Mouse (Mus musculus): ENCODE results near the gene Rara. TPM values are rescaled to one million over a fixed set of nuclear protein-coding genes. Genes with fewer than 3 reads are reported as not detected.

Gene Rara
- total and polyA plus RNA-seq, 3 experiments, result 12.1 to 13.7 TPM; not detected in 1

DNA sequence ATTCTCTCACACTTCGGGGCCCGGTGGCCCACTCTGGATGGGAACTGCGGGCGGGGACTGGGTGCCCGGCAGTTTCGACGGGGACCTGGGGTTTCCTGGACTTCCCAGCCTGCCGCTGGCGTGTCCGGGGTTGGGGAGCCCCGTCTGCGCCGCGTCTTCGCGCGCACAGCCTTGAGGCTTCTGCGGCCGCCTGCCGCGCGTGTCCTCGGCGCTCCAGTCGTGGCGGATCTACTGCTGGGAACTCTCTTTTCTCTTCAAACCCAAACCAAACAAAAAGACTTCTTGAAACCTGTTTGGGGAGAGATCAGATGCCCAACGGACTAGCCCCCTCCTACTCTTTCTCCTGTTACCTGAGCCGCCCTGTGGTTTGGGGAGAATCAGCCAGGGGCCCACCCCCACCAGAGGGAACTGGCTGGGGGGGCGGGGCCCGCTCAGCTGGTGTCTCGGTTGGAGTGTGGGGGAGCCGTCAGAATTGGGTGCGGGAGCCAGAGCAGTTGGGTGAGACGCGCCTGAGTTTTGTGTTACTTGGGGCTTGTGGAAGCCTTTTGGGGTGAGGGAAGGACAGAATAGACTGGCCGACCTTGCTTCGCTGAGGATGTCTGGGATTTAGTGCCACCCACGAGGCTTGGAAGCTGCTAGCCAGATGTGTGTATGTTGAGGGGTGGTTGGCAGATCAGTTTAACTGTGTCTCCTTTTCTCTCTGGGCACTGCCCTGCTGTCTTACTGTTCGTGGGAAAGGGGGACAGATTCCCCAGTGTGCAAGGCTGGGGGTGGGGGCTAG lies 10.5 kb downstream of the Rara start (continued):
- no peak for TF ChIP-seq RAD21 (IDR thresholded peaks at IDR 0.05; ENCODE audit: low read depth, low read length)
- no peak for TF ChIP-seq CTCF (IDR thresholded peaks at IDR 0.05 in 2 of 3, conservative IDR thresholded peaks at IDR 0.05 in 1 of 3; ENCODE audit: control insufficient read depth in 1 of 3, insufficient read depth in 1 of 3, low read depth in 2 of 3, low read length in 3 of 3, poor library complexity in 1 of 3, severe bottlenecking in 1 of 3)
- no peak for TF ChIP-seq MYB (IDR thresholded peaks at IDR 0.05; ENCODE audit: low read depth, low read length)
- 0 out of 2 replicates have a peak, but pooled peaks have one; percentile 30 for TF ChIP-seq ZC3H11A (IDR thresholded peaks at IDR 0.05; ENCODE audit: low read depth, low read length)

DNA sequence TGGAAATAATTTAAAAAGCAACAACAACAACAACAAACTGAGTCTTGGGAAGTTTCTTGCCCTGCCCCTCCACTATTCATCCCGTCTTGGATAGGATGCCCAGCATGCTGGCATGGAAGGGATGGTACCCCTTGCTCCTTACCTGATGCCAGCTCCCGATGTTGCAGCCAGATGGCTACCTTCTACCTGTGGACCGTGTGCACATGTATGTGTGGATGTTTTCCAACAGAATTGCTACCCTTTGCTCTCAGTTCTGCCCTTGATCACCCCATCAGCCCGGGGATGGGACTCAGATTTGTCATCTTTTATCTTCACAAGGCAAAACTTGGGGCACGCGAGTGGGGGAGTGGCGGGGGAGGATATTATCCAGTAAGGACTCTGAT lies 11.1 kb downstream of the Rara start:
- no peaks in the 10 kb centered on the region for H3K27me3 ChIP-seq (ENCODE audit: control insufficient read depth in 1 of 2, insufficient read depth in 2 of 2, low read length in 2 of 2)

DNA sequence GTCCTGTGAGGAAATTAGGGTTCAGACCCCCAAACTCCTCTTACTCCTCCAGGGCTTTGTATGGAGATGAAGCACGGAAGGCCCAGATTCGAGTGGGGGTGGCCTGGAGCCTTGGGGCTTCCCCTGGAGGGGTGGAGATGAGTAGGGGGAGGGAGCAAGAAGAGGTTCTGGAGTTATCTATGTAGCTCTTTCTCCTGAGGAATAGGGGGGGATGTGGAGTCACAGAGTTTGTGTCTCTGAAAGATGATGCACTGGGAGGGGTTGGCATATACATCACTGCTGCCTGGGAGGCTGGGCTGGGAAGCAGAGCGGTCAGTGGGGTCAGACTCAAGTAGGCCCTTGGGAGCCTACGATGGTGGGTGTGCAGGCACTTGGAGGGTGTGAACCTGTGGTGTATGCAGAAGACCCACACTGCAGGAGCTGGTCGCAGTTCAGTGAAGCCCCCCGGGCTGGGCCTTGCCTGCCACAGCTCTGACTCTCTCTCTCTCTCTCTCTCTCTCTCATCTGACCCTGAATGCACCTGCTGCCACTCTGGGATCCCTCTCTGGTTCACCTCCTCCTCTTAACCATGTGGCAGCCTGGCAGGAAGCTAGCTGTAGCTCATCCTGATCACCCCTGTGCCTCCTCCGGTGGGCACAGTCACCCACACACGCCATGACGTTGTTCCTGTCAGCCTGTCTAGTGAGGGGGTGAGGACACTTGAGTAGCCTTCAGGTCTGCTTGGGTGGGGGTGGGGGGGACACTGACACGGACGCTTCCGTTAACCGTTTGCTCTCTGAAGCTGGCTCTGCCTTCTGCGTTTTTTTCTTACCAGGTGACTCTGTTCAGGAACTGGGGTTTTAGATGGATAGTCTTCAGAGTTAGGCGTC lies 11.7 kb downstream of the Rara start:
- H3K4me1 ChIP-seq (ENCODE audit: control insufficient read depth in 1 of 2, insufficient read depth in 2 of 2, low read length in 2 of 2), result peaks cover 13 to 33% of the 10 kb centered on the region in 2 experiments
- no peaks in the 10 kb centered on the region for H3K27me3 ChIP-seq (ENCODE audit: control insufficient read depth in 1 of 2, insufficient read depth in 2 of 2, low read length in 2 of 2)
- H3K27ac ChIP-seq (ENCODE audit: control insufficient read depth, low read depth, low read length), result no peak overlapping the region
- TF ChIP-seq NRF1 (IDR thresholded peaks at IDR 0.05; ENCODE audit: insufficient read depth, low read depth, low read length, poor library complexity, severe bottlenecking) (no peak), MYC (IDR thresholded peaks at IDR 0.05; ENCODE audit: low read depth, low read length) (no peak), CTCF (IDR thresholded peaks at IDR 0.05 in 2 of 3, conservative IDR thresholded peaks at IDR 0.05 in 1 of 3; ENCODE audit: control insufficient read depth in 1 of 3, insufficient read depth in 1 of 3, low read depth in 2 of 3, low read length in 3 of 3, poor library complexity in 1 of 3, severe bottlenecking in 1 of 3) (no peak), MAZ (IDR thresholded peaks at IDR 0.05; ENCODE audit: low read depth, low read length) (no peak), ZMIZ1 (IDR thresholded peaks at IDR 0.05; ENCODE audit: low read depth, low read length) (no peak), MYB (IDR thresholded peaks at IDR 0.05; ENCODE audit: low read depth, low read length) (no peak), KAT2A (conservative IDR thresholded peaks at IDR 0.05; ENCODE audit: low read depth, low read length) (no peak), ETS1 (IDR thresholded peaks at IDR 0.05; ENCODE audit: low read depth, low read length) (no peak), UBTF (IDR thresholded peaks at IDR 0.05; ENCODE audit: borderline replicate concordance, insufficient read depth, low read depth, low read length) (no peak), HCFC1 (IDR thresholded peaks at IDR 0.05; ENCODE audit: low read depth, low read length) (no peak), USF2 (IDR thresholded peaks at IDR 0.05; ENCODE audit: borderline replicate concordance in 1 of 2, insufficient read depth in 1 of 2, low read depth in 1 of 2, low read length in 2 of 2) (no peak), TAL1 (IDR thresholded peaks at IDR 0.05; ENCODE audit: low read length) (no peak), JUND (IDR thresholded peaks at IDR 0.05; ENCODE audit: low read depth, low read length) (no peak), ZC3H11A (IDR thresholded peaks at IDR 0.05; ENCODE audit: low read depth, low read length) (no peak), POLR2AphosphoS2 (IDR thresholded peaks at IDR 0.05; ENCODE audit: low read length) (no peak), CHD2 (IDR thresholded peaks at IDR 0.05; ENCODE audit: low read length) (no peak), RCOR1 (IDR thresholded peaks at IDR 0.05; ENCODE audit: low read depth, low read length) (no peak)

More for the DNA sequence above, 11.1 kb downstream of the Rara start:
- Histone ChIP-seq H3K27ac (ENCODE audit: control insufficient read depth, low read depth, low read length) (no peak overlapping the region), H3K4me1 (ENCODE audit: control insufficient read depth in 1 of 2, insufficient read depth in 2 of 2, low read length in 2 of 2) (peaks cover 15 to 33% of the 10 kb centered on the region in 2 experiments), H3K4me3 (ENCODE audit: control insufficient read depth in 1 of 2, insufficient read depth in 1 of 2, low read depth in 2 of 2, low read length in 2 of 2) (peak overlapping the region; percentile 61 to 100), H3K36me3 (ENCODE audit: control insufficient read depth in 1 of 2, insufficient read depth in 2 of 2, low read length in 2 of 2) (peaks cover 0 to 7% of the 10 kb centered on the region in 2 experiments; a peak in 2 of 4 replicates), H3K79me2 (ENCODE audit: control insufficient read depth, insufficient read depth, low read length, poor library complexity) (peaks cover 16% of the 10 kb centered on the region), H3K9me3 (replicated peaks; ENCODE audit: insufficient read depth, low read length) (no peaks in the 10 kb centered on the region), H3K9ac (ENCODE audit: control insufficient read depth, low read depth, low read length, poor library complexity, severe bottlenecking) (peak overlapping the region; percentile 87)
- no peak for DNase-seq (ENCODE audit: low read depth, low spot score)
- no peak for TF ChIP-seq SIN3A (IDR thresholded peaks at IDR 0.05; ENCODE audit: low read length)
- no peak for TF ChIP-seq POLR2A (IDR thresholded peaks at IDR 0.05; ENCODE audit: control insufficient read depth in 1 of 2, insufficient read depth in 1 of 2, low read depth in 1 of 2, low read length in 2 of 2, poor library complexity in 1 of 2)
- no peak for TF ChIP-seq JUND (IDR thresholded peaks at IDR 0.05; ENCODE audit: low read depth, low read length)
- TF ChIP-seq HCFC1 (IDR thresholded peaks at IDR 0.05; ENCODE audit: low read depth, low read length), result no peak
- TF ChIP-seq TCF12 (IDR thresholded peaks at IDR 0.05; ENCODE audit: low read depth, low read length), result no peak
- TF ChIP-seq NELFE (IDR thresholded peaks at IDR 0.05; ENCODE audit: low read depth, low read length), result no peak
- TF ChIP-seq ZNF384 (IDR thresholded peaks at IDR 0.05; ENCODE audit: low read depth, low read length), result no peak
- TF ChIP-seq NRF1 (IDR thresholded peaks at IDR 0.05; ENCODE audit: insufficient read depth, low read depth, low read length, poor library complexity, severe bottlenecking), result no peak
- TF ChIP-seq SMC3 (IDR thresholded peaks at IDR 0.05; ENCODE audit: low read depth, low read length), result no peak
- no peak for TF ChIP-seq MXI1 (IDR thresholded peaks at IDR 0.05; ENCODE audit: low read depth, low read length)
- no peak for TF ChIP-seq ZMIZ1 (IDR thresholded peaks at IDR 0.05; ENCODE audit: low read depth, low read length)
- TF ChIP-seq GABPA (IDR thresholded peaks at IDR 0.05; ENCODE audit: low read depth, low read length), result no peak
- no peak for TF ChIP-seq E2F4 (IDR thresholded peaks at IDR 0.05; ENCODE audit: borderline replicate concordance, low read depth, low read length)
- no peak for TF ChIP-seq USF2 (IDR thresholded peaks at IDR 0.05; ENCODE audit: borderline replicate concordance in 1 of 2, insufficient read depth in 1 of 2, low read depth in 1 of 2, low read length in 2 of 2)
- TF ChIP-seq POLR2AphosphoS5 (IDR thresholded peaks at IDR 0.05; ENCODE audit: borderline replicate concordance, low read depth, low read length), result no peak
- TF ChIP-seq TBP (IDR thresholded peaks at IDR 0.05; ENCODE audit: low read depth, low read length), result no peak
- TF ChIP-seq CHD2 (IDR thresholded peaks at IDR 0.05; ENCODE audit: low read length), result no peak
- no peak for TF ChIP-seq ELF1 (IDR thresholded peaks at IDR 0.05; ENCODE audit: low read depth, low read length)

More for the DNA sequence above, 11.7 kb downstream of the Rara start:
- DNase-seq (ENCODE audit: low read depth, low spot score), result no peak
- H3K9me3 ChIP-seq (replicated peaks; ENCODE audit: insufficient read depth, low read length), result no peaks in the 10 kb centered on the region
- H3K9ac ChIP-seq (ENCODE audit: control insufficient read depth, low read depth, low read length, poor library complexity, severe bottlenecking), result no peak overlapping the region
- no peak overlapping the region for H3K4me3 ChIP-seq (ENCODE audit: control insufficient read depth in 1 of 2, insufficient read depth in 1 of 2, low read depth in 2 of 2, low read length in 2 of 2)
- H3K36me3 ChIP-seq (ENCODE audit: control insufficient read depth in 1 of 2, insufficient read depth in 2 of 2, low read length in 2 of 2), result peaks cover 0 to 7% of the 10 kb centered on the region in 2 experiments; a peak in 2 of 4 replicates
- H3K79me2 ChIP-seq (ENCODE audit: control insufficient read depth, insufficient read depth, low read length, poor library complexity), result peaks cover 16% of the 10 kb centered on the region
